Mouse (Mus musculus): ENCODE measurements around the gene Wdr90. TPM values are rescaled to one million over a fixed set of nuclear protein-coding genes. Genes with fewer than 3 reads are reported as not detected.

Wdr90 gene
- polyA plus RNA-seq, 1 experiment from 2014 or later: 32.1 TPM

DNA sequence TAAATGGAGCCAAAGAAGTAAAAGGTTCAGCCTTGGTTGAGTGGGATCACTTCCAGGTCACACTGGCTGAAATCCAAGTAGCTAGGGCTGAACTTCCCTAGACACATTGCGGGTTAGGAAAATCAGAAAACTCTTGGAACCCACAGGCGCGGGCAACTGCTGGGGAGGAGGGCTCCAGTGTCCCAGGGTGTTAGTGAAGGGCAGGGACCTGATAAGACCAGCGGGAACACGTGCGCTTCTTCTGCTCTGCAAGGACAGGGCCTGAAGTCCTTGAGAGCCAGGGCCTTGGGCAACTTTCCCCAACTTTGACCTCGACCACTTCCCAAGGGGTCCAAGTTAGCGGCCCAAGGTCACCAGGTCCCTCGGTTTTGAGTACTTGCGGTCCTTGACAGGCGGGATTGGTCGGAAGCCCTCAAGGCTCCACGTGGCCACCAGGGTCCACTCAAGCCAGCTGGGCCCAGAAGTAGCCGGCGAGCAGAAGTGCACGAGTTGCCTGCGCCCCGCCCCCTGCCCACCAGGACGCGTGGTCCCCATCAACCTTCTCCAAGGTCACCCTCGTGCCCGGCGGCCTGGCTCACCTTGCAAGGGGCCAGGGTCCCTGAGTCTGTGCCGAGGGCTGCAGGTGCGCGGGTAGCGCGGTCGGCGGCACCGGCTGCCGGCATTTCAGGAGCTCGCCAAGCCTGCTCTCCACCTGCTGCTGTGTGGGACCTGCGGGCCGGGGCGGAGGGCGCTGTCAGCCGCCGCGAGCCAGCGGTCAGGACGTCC is 6.7 kb upstream of the Wdr90 start:
- H3K9me3 ChIP-seq (replicated peaks): no peaks in the 10 kb centered on the region
- peak overlapping the region; percentile 71 for H3K4me3 ChIP-seq (replicated peaks)
- no peaks in the 10 kb centered on the region for H3K36me3 ChIP-seq
- peak overlapping the region; percentile 63 for H3K9ac ChIP-seq
- ATAC-seq (ENCODE audit: insufficient number of reproducible peaks, low FRiP score, low TSS enrichment, low read depth): peak; percentile 8; the same call in 1 of the 2 replicates
- H3K27ac ChIP-seq (replicated peaks): peak overlapping the region; percentile 59
- H3K4me2 ChIP-seq (replicated peaks): peak overlapping the region; percentile 99
- under 1% methylated on average over 42 of the region's 42 CpGs for WGBS
- H3K4me1 ChIP-seq: peaks cover 15% of the 10 kb centered on the region
- no peaks in the 10 kb centered on the region for H3K27me3 ChIP-seq

- no peaks in the 10 kb centered on the region for H3K27me3 ChIP-seq
- WGBS: 12% methylated on average over 7 of the region's 7 CpGs
- peak overlapping the region; percentile 99 for H3K4me2 ChIP-seq (replicated peaks)
- H3K36me3 ChIP-seq: no peaks in the 10 kb centered on the region
- peak overlapping the region; percentile 71 for H3K4me3 ChIP-seq (replicated peaks)
- ATAC-seq (ENCODE audit: insufficient number of reproducible peaks, low FRiP score, low TSS enrichment, low read depth): no peak
- no peak overlapping the region for H3K27ac ChIP-seq (replicated peaks)
- H3K9me3 ChIP-seq (replicated peaks): no peaks in the 10 kb centered on the region
- H3K4me1 ChIP-seq: peaks cover 15% of the 10 kb centered on the region
- no peak overlapping the region for H3K9ac ChIP-seq
Observed at GRCm38 (mm10) chr17:25867509-25867835, 6.2 kb upstream of the Wdr90 start.

DNA sequence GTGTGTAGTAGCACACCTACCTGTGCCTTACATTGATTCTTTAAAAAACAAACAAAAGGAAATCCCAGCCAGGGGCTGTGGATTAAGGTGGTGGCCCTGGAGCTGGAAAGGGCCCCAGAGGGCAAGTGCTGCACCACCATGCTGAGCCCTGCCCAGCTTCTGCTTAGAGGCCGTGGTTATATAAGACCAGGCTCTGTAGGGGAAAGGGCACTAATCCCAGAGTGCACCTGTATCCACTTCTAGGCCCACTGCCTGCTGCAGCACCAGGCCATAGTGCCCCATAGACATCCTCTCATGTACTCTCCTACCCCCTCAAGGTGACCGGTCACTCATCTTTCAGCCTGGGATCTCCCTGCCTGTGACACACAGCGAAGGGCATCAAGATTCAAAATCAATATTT is 4.9 kb upstream of the Wdr90 start:
- ATAC-seq (ENCODE audit: insufficient number of reproducible peaks, low FRiP score, low TSS enrichment, low read depth): no peak
- Histone ChIP-seq H3K4me1 (peaks cover 22% of the 10 kb centered on the region), H3K36me3 (no peaks in the 10 kb centered on the region), H3K9me3 (replicated peaks) (no peaks in the 10 kb centered on the region), H3K9ac (no peak overlapping the region), H3K4me3 (replicated peaks) (no peak overlapping the region), H3K27ac (replicated peaks) (no peak overlapping the region), H3K27me3 (no peaks in the 10 kb centered on the region), H3K4me2 (replicated peaks) (no peak overlapping the region)
- 87% methylated on average over 3 of the region's 3 CpGs for WGBS

- no peak for ATAC-seq (ENCODE audit: insufficient number of reproducible peaks, low FRiP score, low TSS enrichment, low read depth)
- no peak overlapping the region for H3K4me3 ChIP-seq (replicated peaks)
- H3K27me3 ChIP-seq: no peaks in the 10 kb centered on the region
- H3K36me3 ChIP-seq: no peaks in the 10 kb centered on the region
- H3K4me1 ChIP-seq: peaks cover 31% of the 10 kb centered on the region
- H3K9ac ChIP-seq: no peak overlapping the region
- WGBS: 88% methylated on average over 11 of the region's 11 CpGs
- no peaks in the 10 kb centered on the region for H3K9me3 ChIP-seq (replicated peaks)
- H3K27ac ChIP-seq (replicated peaks): no peak overlapping the region
- H3K4me2 ChIP-seq (replicated peaks): no peak overlapping the region
Observed at GRCm38 (mm10) chr17:25865288-25865687, 4.0 kb upstream of the Wdr90 start.

- Histone ChIP-seq H3K27me3 (no peaks in the 10 kb centered on the region), H3K27ac (replicated peaks) (no peak overlapping the region), H3K4me3 (replicated peaks) (no peak overlapping the region), H3K9ac (no peak overlapping the region), H3K4me2 (replicated peaks) (no peak overlapping the region), H3K9me3 (replicated peaks) (no peaks in the 10 kb centered on the region), H3K36me3 (no peaks in the 10 kb centered on the region), H3K4me1 (peaks cover 34% of the 10 kb centered on the region)
- no peak for ATAC-seq (ENCODE audit: insufficient number of reproducible peaks, low FRiP score, low TSS enrichment, low read depth)
- 89% methylated on average over 14 of the region's 14 CpGs for WGBS
Observed at GRCm38 (mm10) chr17:25864311-25864710, 3.0 kb upstream of the Wdr90 start.

DNA sequence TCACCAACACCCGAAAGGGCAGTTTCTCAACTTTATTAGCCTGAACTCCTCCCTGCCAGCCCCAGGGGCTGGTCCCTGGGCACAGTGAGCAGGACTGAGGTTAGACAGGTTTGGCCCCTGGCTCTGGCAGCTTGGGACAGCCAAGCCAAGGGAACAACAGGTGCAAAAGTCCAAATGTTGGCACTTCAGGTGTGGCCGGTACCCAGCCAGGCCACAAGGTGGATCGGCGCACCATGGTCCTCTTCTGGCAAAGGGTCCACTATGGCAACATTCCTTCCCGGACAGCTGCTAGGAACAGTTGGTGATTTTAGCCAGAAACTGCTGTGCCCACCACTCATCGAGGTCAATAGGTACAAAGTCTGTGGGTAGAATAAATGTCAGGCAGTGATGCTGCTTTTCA is 2.4 kb upstream of the Wdr90 start:
- ATAC-seq (ENCODE audit: insufficient number of reproducible peaks, low FRiP score, low TSS enrichment, low read depth): no peak
- H3K36me3 ChIP-seq: no peaks in the 10 kb centered on the region

DNA sequence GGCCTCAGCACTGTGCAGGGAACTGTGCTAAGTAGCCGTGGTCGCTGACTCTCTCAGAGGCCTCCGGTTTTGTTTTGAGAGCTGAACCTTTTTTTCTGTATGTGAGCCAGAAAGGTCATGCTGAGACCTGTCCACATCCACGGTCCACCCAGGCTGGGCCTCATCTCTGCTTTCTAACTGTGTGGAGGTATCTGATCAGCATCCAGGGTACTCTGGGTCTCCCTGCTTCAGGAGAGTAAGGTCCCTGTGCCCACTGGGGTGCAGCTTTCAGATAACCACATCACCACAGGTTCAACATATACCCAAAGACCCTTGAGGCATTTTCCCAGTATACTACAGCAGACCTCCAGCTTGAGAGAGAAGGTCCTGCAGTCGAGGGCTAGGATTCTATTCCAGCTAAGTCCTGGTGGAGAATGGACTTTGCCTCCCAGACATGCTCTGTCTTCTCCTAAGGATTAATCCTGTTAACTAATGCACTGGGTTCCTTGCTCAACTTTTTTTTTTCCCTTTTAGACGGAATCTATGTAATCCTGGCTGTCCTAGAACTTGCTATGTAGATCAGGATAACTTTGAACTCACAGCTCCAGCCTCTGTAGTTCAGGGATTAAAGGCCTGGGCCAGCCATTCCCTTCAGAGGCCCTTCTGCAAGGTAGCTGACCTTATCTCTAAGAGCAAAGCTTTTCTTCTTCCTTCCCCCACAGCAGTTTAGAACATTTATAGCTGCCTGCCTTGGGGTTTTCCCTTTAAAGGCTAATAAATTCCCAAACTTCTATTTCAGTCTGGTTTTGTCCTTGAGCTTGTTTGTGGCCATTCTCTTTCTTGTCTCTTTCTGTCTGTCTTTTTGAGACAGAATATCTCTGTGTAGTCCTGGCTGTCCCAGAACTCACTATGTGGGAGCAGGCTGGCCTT is 657 bp upstream of the Wdr90 start:
- ATAC-seq (ENCODE audit: insufficient number of reproducible peaks, low FRiP score, low TSS enrichment, low read depth): no peak
- 8% methylated on average over 6 of the region's 6 CpGs for WGBS

More for the DNA sequence above, 2.4 kb upstream of the Wdr90 start:
- Histone ChIP-seq H3K9ac (no peak overlapping the region), H3K4me2 (replicated peaks) (no peak overlapping the region), H3K27me3 (no peaks in the 10 kb centered on the region), H3K4me1 (peaks cover 31% of the 10 kb centered on the region), H3K9me3 (replicated peaks) (no peaks in the 10 kb centered on the region), H3K27ac (replicated peaks) (no peak overlapping the region), H3K4me3 (replicated peaks) (no peak overlapping the region)
- 85% methylated on average over 6 of the region's 6 CpGs for WGBS

GRCm38 (mm10) chr17:25860229-25860628 is 1.1 kb downstream of the Wdr90 start:
- Histone ChIP-seq H3K27ac (replicated peaks) (no peak overlapping the region), H3K4me3 (replicated peaks) (peak overlapping the region; percentile 75), H3K4me2 (replicated peaks) (peak overlapping the region; percentile 92), H3K9ac (0 out of 2 replicates have a peak overlapping the region, but pooled peaks have one; percentile 84), H3K36me3 (0 out of 2 replicates have a peak, but pooled peaks cover 8% of the 10 kb centered on the region), H3K9me3 (replicated peaks) (no peaks in the 10 kb centered on the region), H3K4me1 (peaks cover 19% of the 10 kb centered on the region), H3K27me3 (no peaks in the 10 kb centered on the region)
- WGBS: 89% methylated on average over 6 of the region's 6 CpGs
- no peak for ATAC-seq (ENCODE audit: insufficient number of reproducible peaks, low FRiP score, low TSS enrichment, low read depth)

More for the DNA sequence above, 657 bp upstream of the Wdr90 start:
- peak overlapping the region; percentile 92 for H3K4me2 ChIP-seq (replicated peaks)
- peak overlapping the region; percentile 75 for H3K4me3 ChIP-seq (replicated peaks)
- H3K9me3 ChIP-seq (replicated peaks): no peaks in the 10 kb centered on the region
- H3K9ac ChIP-seq: peak overlapping the region; percentile 84
- no peaks in the 10 kb centered on the region for H3K36me3 ChIP-seq
- peak overlapping the region; percentile 89 for H3K27ac ChIP-seq (replicated peaks)
- H3K27me3 ChIP-seq: no peaks in the 10 kb centered on the region
- H3K4me1 ChIP-seq: peaks cover 19% of the 10 kb centered on the region

DNA sequence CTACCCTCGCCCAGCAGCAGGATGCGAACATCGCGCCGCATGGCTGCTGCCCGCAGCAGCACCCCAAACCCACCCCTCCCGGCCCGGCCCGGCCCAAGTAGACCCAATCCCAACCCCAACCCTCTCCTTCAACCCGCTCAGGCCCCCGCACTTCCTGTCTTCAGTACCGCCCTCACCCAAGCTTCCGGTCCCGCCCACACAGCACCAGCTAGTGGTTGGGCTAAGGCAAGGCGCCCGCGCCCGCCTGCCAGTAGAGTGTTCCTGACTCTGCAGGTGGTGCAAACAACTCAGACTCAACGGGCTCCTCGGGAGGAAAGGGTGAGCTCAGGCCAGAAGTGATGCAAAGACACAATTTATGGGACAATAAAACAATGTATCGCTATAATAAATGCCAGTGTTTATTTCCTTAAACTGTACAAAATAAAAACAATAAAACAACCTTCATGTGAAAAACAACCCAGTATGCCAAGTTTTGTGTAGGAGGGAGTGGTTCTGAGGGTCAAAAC is 16.9 kb downstream of the Wdr90 start, which contains the start of gene Rhot2:
Rhot2 (minus strand) TSS at position 456 of the 506 bp plus-strand sequence.
- Histone ChIP-seq H3K4me1 (peaks cover 20% of the 10 kb centered on the region), H3K4me2 (replicated peaks) (peak within 1 kb of the TSS; percentile 72), H3K9me3 (replicated peaks) (no peaks in the 10 kb centered on the region), H3K4me3 (replicated peaks) (peak within 1 kb of the TSS; percentile 91), H3K27me3 (no peaks in the 10 kb centered on the region), H3K36me3 (peaks cover 59% of the 10 kb centered on the region), H3K9ac (peak within 1 kb of the TSS; percentile 61), H3K27ac (replicated peaks) (peak within 1 kb of the TSS; percentile 85)
- WGBS: 1% methylated on average over 21 of the region's 21 CpGs
- peak; percentile 94 for ATAC-seq (ENCODE audit: insufficient number of reproducible peaks, low FRiP score, low TSS enrichment, low read depth)

GRCm38 (mm10) chr17:25843636-25844395 is 17.5 kb downstream of the Wdr90 start:
- peaks cover 60% of the 10 kb centered on the region for H3K36me3 ChIP-seq
- WGBS: 2% methylated on average over 38 of the region's 38 CpGs
- H3K27ac ChIP-seq (replicated peaks): peak overlapping the region; percentile 85
- H3K27me3 ChIP-seq: no peaks in the 10 kb centered on the region
- H3K4me1 ChIP-seq: peaks cover 20% of the 10 kb centered on the region
- H3K9ac ChIP-seq: peak overlapping the region; percentile 61
- no peaks in the 10 kb centered on the region for H3K9me3 ChIP-seq (replicated peaks)
- H3K4me2 ChIP-seq (replicated peaks): peak overlapping the region; percentile 72
- ATAC-seq (ENCODE audit: insufficient number of reproducible peaks, low FRiP score, low TSS enrichment, low read depth): peak; percentile 45
- peak overlapping the region; percentile 91 for H3K4me3 ChIP-seq (replicated peaks)
